Mouse (Mus musculus) small intestine, adult 2 months (tissue): Measurements from ENCODE around the gene Ugt1a5. TPM values are rescaled to one million over a fixed set of nuclear protein-coding genes. Genes with fewer than 3 reads are reported as not detected.

Source experiments
- H3K27ac ChIP-seq: fragments of 200-500 bp; 2 replicates; pipeline ENCODE4 v1.5.1; 2012; ENCODE audit warnings: low read depth, low read length, control low read depth, inconsistent platforms; ENCODE audit not compliant: insufficient read depth
- H3K27me3 ChIP-seq: fragments of 200-500 bp; 2 replicates; pipeline ENCODE4 v1.6.1; 2012; ENCODE audit warnings: mild to moderate bottlenecking, moderate library complexity, low read length, inconsistent platforms; ENCODE audit not compliant: control insufficient read depth, insufficient read depth
- H3K36me3 ChIP-seq: fragments of 200-500 bp; 2 replicates; pipeline ENCODE4 v1.6.1; 2012; ENCODE audit warnings: mild to moderate bottlenecking, low read length, control low read depth, inconsistent platforms; ENCODE audit not compliant: control insufficient read depth, insufficient read depth
- H3K4me1 ChIP-seq: fragments of 200-500 bp; 2 replicates; pipeline ENCODE4 v1.6.1; 2012; ENCODE audit warnings: low read length, inconsistent platforms, mixed read lengths; ENCODE audit not compliant: control insufficient read depth, insufficient read depth, insufficient read length
- H3K4me3 ChIP-seq: fragments of 200-500 bp; 2 replicates; pipeline ENCODE4 v1.5.1; 2012; ENCODE audit warnings: low read depth, mild to moderate bottlenecking, control low read depth, inconsistent platforms, low read length, moderate library complexity
- CTCF ChIP-seq: fragments of 200-500 bp; IDR thresholded peaks from 2 replicates; pipeline ENCODE4 v1.5.1; 2012; ENCODE audit warnings: low read depth, mild to moderate bottlenecking, control low read depth, inconsistent platforms, low read length, moderate library complexity, mixed read lengths; ENCODE audit not compliant: insufficient replicate concordance, insufficient read length; ENCODE audit errors: extremely low read depth
- POLR2A ChIP-seq: fragments of 200-500 bp; IDR thresholded peaks from 2 replicates; pipeline ENCODE4 v1.6.1; 2012; ENCODE audit warnings: low read depth, mild to moderate bottlenecking, control low read depth, inconsistent platforms, low read length, moderate library complexity
- WGBS: fragments of 180-500 bp; shearing (Covaris S2); methylation state at CpG from one replicate; pipeline ENCODE4 v1.1.7; 2018; 5-methylcytosine and 5-hydroxymethylcytosine counted together
- polyA plus RNA-seq: library from polyadenylated mRNA; depleted of rRNA; stranded (reverse); fragments of >200 nt; gene quantifications from 2 replicates; pipeline ENCODE4 v1.2.3, GENCODE M21; 2012; rRNA removed

Gene Ugt1a5
- polyA plus RNA-seq, 1 experiment = 0.34 TPM

DNA sequence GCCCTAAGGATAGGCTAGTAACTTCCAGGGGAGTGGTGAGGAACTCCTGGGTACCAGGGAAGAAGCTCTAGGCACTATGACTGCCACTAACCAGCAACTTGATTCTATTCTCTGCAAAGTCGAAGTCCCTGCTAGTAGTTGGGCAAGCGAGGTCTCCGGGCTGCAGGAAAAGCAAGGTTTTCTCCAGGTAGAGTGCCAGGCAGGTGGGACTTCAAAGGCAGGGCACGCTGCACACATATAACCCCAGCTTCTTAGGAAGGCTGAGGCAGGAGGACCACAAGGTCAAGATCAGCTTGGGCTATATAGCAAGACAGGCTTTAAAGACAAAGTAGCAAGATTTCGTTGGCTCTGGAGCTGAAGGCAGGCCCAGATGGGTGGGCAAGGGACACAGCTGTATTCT is 98.0 kb downstream of the Ugt1a5 start:
- H3K36me3 ChIP-seq = peaks cover 80% of the 10 kb centered on the region
- no peaks in the 10 kb centered on the region for H3K27me3 ChIP-seq
- no peak overlapping the region for H3K27ac ChIP-seq
- 92% methylated on average over 5 of the region's 5 CpGs for WGBS
- no peak overlapping the region for H3K4me3 ChIP-seq
- peaks cover 7% of the 10 kb centered on the region for H3K4me1 ChIP-seq
- TF ChIP-seq POLR2A = no peak
- TF ChIP-seq CTCF = no peak

- 83% methylated on average over 7 of the region's 7 CpGs for WGBS
- Histone ChIP-seq H3K27ac (no peak overlapping the region), H3K4me3 (no peak overlapping the region), H3K27me3 (no peaks in the 10 kb centered on the region), H3K36me3 (peaks cover 86% of the 10 kb centered on the region), H3K4me1 (peaks cover 7% of the 10 kb centered on the region)
- no peak for TF ChIP-seq POLR2A
- no peak for TF ChIP-seq CTCF
These were observed 98.5 kb downstream of the Ugt1a5 start for GRCm38 (mm10) chr1:88264237-88264868.

GRCm38 (mm10) chr1:88264869-88265240 is 99.0 kb downstream of the Ugt1a5 start:
- Histone ChIP-seq H3K27ac (no peak overlapping the region), H3K4me3 (no peak overlapping the region), H3K36me3 (peaks cover 89% of the 10 kb centered on the region), H3K4me1 (peaks cover 4% of the 10 kb centered on the region), H3K27me3 (no peaks in the 10 kb centered on the region)
- TF ChIP-seq POLR2A (no peak), CTCF (no peak)
- WGBS = 77% methylated on average over 4 of the region's 4 CpGs

GRCm38 (mm10) chr1:88266123-88266522 is 100.3 kb downstream of the Ugt1a5 start:
- Histone ChIP-seq H3K27me3 (no peaks in the 10 kb centered on the region), H3K27ac (no peak overlapping the region), H3K36me3 (peaks cover 88% of the 10 kb centered on the region), H3K4me1 (no peaks in the 10 kb centered on the region), H3K4me3 (no peak overlapping the region)
- TF ChIP-seq POLR2A (no peak), CTCF (no peak)
- WGBS = 89% methylated on average over 13 of the region's 13 CpGs

DNA sequence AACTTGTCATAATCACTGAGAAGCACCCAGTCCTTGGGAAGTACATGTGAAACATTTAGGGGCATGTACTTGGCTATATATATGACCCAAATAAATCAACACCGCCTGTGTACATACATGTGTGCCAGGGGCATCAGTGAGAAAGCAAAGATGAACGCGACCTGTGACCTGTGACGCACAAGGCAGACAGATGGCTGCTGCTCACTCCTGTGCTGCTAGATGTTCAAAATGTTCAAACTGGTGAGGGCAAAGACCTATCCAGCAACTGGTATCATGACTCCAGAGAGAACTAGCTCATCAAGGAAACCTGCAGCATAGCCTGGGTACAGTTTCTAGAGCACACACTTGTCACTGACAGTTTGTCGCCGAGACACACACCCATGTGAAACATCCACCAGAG is 101.7 kb downstream of the Ugt1a5 start:
- Histone ChIP-seq H3K4me3 (no peak overlapping the region), H3K27ac (no peak overlapping the region), H3K36me3 (peaks cover 84% of the 10 kb centered on the region), H3K27me3 (no peaks in the 10 kb centered on the region), H3K4me1 (no peaks in the 10 kb centered on the region)
- TF ChIP-seq POLR2A (no peak), CTCF (no peak)
- 92% methylated on average over 6 of the region's 6 CpGs for WGBS

GRCm38 (mm10) chr1:88268070-88268469 is 102.3 kb downstream of the Ugt1a5 start:
- TF ChIP-seq POLR2A = no peak
- no peak for TF ChIP-seq CTCF
- Histone ChIP-seq H3K27me3 (no peaks in the 10 kb centered on the region), H3K27ac (no peak overlapping the region), H3K36me3 (peaks cover 82% of the 10 kb centered on the region), H3K4me3 (no peak overlapping the region), H3K4me1 (no peaks in the 10 kb centered on the region)
- 82% methylated on average over 6 of the region's 6 CpGs for WGBS

Other genes starting within 250 kb of the Ugt1a5 start
- gene Usp40, start 157.5 kb upstream of the Ugt1a5 start, polyA plus RNA-seq = 4.0 and 7.2 TPM in 2 replicates
- gene Ugt1a10, start 110.6 kb upstream of the Ugt1a5 start, polyA plus RNA-seq = not detected in 2 replicates
- gene Ugt1a9, start 95.2 kb upstream of the Ugt1a5 start, polyA plus RNA-seq = 0.36 and 0.37 TPM in 2 replicates
- gene Ugt1a8, start 78.2 kb upstream of the Ugt1a5 start, polyA plus RNA-seq = not detected in 2 replicates
- gene Ugt1a7c, start 71.0 kb upstream of the Ugt1a5 start, polyA plus RNA-seq = 57.1 and 60.9 TPM in 2 replicates
- 2.7 and 3.6 TPM in 2 replicates for gene Ugt1a6b, start 62.8 kb upstream of the Ugt1a5 start, polyA plus RNA-seq
- gene Ugt1a6a, start 31.2 kb upstream of the Ugt1a5 start, polyA plus RNA-seq = 2.1 and 12.2 TPM in 2 replicates
- gene Ugt1a2, start 34.6 kb downstream of the Ugt1a5 start, polyA plus RNA-seq = 0.09 and 0.38 TPM in 2 replicates
- 2.7 and 5.3 TPM in 2 replicates for gene Dnajb3, start 39.8 kb downstream of the Ugt1a5 start, polyA plus RNA-seq
- gene Ugt1a1, start 45.9 kb downstream of the Ugt1a5 start, polyA plus RNA-seq = 21.8 and 88.2 TPM in 2 replicates
- gene Mroh2a, start 61.0 kb downstream of the Ugt1a5 start, polyA plus RNA-seq = 0.11 and 0.35 TPM in 2 replicates
- gene Hjurp, start 111.6 kb downstream of the Ugt1a5 start, polyA plus RNA-seq = 22.9 and 23.4 TPM in 2 replicates
- gene Trpm8, start 111.6 kb downstream of the Ugt1a5 start, polyA plus RNA-seq = not detected in 2 replicates
- gene Spp2, start 240.9 kb downstream of the Ugt1a5 start, polyA plus RNA-seq = not detected in 2 replicates